Mouse (Mus musculus): ENCODE results near the gene Ccdc113. TPM values are rescaled to one million over a fixed set of nuclear protein-coding genes. Genes with fewer than 3 reads are reported as not detected.

Ccdc113 gene
- polyA plus RNA-seq (2017; shearing (Covaris generic)), result not detected

GRCm38 (mm10) chr8:95533584-95534387 lies at the start of gene Ccdc113:
TSS of gene Ccdc113 (plus strand) at chr8:95534085.

DNA sequence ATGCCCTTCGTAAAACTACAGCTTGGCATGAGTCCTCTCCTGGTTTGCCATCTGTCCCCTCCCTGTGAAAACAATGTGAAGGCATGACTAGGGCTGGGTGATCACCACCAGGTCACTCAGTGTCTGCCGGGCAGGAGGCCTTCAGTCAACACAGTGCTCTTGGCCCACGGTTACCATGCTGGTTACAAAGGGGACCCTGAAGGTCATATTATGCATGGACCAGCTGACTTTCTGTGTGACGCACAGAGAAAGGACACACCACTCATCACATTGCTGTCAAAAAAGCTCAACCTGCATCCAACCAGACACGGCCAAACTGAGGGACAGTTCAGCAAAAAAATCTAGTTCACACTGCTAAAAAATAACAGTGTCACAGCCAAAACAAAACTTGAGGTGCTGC lies 43.9 kb upstream of the Ccdc113 start, which contains the start of gene Csnk2a2:
Gene Csnk2a2 (minus strand): TSS at position 34 of the 400 bp plus-strand sequence.

DNA sequence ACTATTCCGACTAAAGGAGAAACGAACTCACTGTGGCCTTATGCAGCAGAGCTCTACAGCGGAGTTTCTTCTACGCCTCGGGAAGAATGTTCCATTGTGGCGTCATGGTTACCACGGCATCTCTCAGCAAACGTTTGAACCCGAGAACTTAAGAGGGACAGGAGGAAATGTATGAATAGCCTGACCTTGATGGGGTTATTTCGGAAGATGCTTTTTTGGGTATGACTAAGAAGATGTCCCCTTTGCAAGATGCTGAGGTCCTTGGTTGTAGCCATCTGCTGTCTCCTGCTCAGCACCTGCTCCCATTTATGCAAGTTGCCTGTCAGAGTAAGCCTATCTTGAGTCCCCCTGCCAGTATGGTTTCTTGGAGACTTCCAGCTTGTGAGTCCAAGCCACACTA lies 42.4 kb downstream of the Ccdc113 start, which contains the start of gene Prss54:
Gene Prss54 (minus strand): TSS at position 101 of the 400 bp plus-strand sequence.

Other genes starting within 250 kb of the Ccdc113 start
- not detected for gene Cngb1, start 227.5 kb upstream of the Ccdc113 start, polyA plus RNA-seq (2017; shearing (Covaris generic))
- gene Tepp, start 223.5 kb upstream of the Ccdc113 start, polyA plus RNA-seq (2017; shearing (Covaris generic)), result not detected
- gene Zfp319, start 202.1 kb upstream of the Ccdc113 start, polyA plus RNA-seq (2017; shearing (Covaris generic)), result 6.1 TPM
- 47.6 TPM for gene Usb1, start 201.8 kb upstream of the Ccdc113 start, polyA plus RNA-seq (2017; shearing (Covaris generic))
- gene Mmp15, start 181.8 kb upstream of the Ccdc113 start, polyA plus RNA-seq (2017; shearing (Covaris generic)), result 0.29 TPM
- 45.7 TPM for gene Cfap20, start 99.2 kb upstream of the Ccdc113 start, polyA plus RNA-seq (2017; shearing (Covaris generic))
- gene Csnk2a2, start 44.0 kb upstream of the Ccdc113 start, polyA plus RNA-seq (2017; shearing (Covaris generic)), result 39.7 TPM
- not detected for gene Prss54, start 42.3 kb downstream of the Ccdc113 start, polyA plus RNA-seq (2017; shearing (Covaris generic))
- gene Gins3, start 99.4 kb downstream of the Ccdc113 start, polyA plus RNA-seq (2017; shearing (Covaris generic)), result 4.8 TPM
- gene Ndrg4, start 142.9 kb downstream of the Ccdc113 start, polyA plus RNA-seq (2017; shearing (Covaris generic)), result 1.5 TPM
- 73.9 TPM for gene Setd6, start 181.8 kb downstream of the Ccdc113 start, polyA plus RNA-seq (2017; shearing (Covaris generic))

Data from effector memory CD4-positive, alpha-beta T cell, adult 5 months (primary cell).